In the genomic region with DNA sequence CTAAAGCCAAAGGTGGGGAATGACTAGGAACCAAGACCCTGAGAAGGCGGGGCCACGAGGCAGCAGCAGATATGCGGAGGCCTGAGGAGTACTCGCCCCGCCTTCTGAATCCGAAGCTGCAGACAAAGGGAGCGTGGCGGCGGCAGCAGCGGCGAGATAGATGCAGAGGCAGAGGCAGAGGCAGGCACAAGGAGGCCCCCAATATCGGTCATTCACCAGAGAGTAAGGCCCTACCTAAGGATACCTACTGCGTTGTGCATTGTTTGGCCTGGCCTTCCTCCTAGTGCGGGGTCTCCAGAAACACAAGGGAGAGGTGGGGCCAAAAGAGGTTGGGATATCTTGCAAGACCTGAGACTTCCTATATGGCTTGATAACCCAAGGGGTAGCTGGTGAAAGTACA, we compare ENCODE assay signal across 8 mouse cellular contexts. TPM values are rescaled to one million over a fixed set of nuclear protein-coding genes. Genes with fewer than 3 reads are reported as not detected.
DNase-seq lines count a peak whose midpoint lies in the region; ATAC-seq lines count a peak whose summit lies in the region.

No protein-coding gene starts in this region.

- DNase-seq in kidney, postnatal 14 days, result no peak
- DNase-seq in embryonic facial prominence, embryonic 10.5 days (ENCODE audit: low spot score), result peak; percentile 66
- DNase-seq in intestine, embryonic 14.5 days (ENCODE audit: low spot score), result peak; percentile 57
- DNase-seq in urinary bladder, adult 18-20 months (ENCODE audit: low spot score in 2 of 2), result no peak
- no peak for DNase-seq in ovary, postnatal 36 days (ENCODE audit: low spot score)
- DNase-seq in layer of hippocampus, adult 9-10 months (ENCODE audit: low spot score), result no peak

- 0 out of 2 replicates have a peak, but pooled peaks cover 6% of the 10 kb centered on the region for H3K27me3 ChIP-seq in kidney, embryonic 16.5 days (ENCODE audit: insufficient read depth, low read length)
- H3K27me3 ChIP-seq in embryonic facial prominence, embryonic 10.5 days (replicated peaks; ENCODE audit: low read depth, poor library complexity, severe bottlenecking), result peaks cover 18% of the 10 kb centered on the region
- no peaks in the 10 kb centered on the region for H3K27me3 ChIP-seq in intestine, embryonic 14.5 days (replicated peaks; ENCODE audit: control insufficient read depth, insufficient read depth, low read length)
- H3K27me3 ChIP-seq in neural tube, embryonic 14.5 days (ENCODE audit: control insufficient read depth, insufficient read depth, low read length), result no peaks in the 10 kb centered on the region

- no peaks in the 10 kb centered on the region for H3K9me3 ChIP-seq in kidney, embryonic 16.5 days (ENCODE audit: low read length)
- H3K9me3 ChIP-seq in embryonic facial prominence, embryonic 10.5 days, result no peaks in the 10 kb centered on the region
- H3K9me3 ChIP-seq in intestine, embryonic 14.5 days (ENCODE audit: control insufficient read depth, low read length), result no peaks in the 10 kb centered on the region
- H3K9me3 ChIP-seq in neural tube, embryonic 14.5 days (ENCODE audit: control insufficient read depth, low read length), result no peaks in the 10 kb centered on the region

- peak; percentile 51; the same call in 1 of the 2 replicates for ATAC-seq in kidney, embryonic 16.5 days (ENCODE audit: low FRiP score, low TSS enrichment)
- peak; percentile 53; the same call in 1 of the 2 replicates for ATAC-seq in intestine, embryonic 14.5 days (replicated peaks; ENCODE audit: low FRiP score, low TSS enrichment, low read depth)
- ATAC-seq in neural tube, embryonic 14.5 days (ENCODE audit: low read depth), result peak; percentile 93

- H3K4me1 ChIP-seq in kidney, embryonic 16.5 days (ENCODE audit: insufficient read depth, low read length), result no peaks in the 10 kb centered on the region
- H3K4me1 ChIP-seq in embryonic facial prominence, embryonic 10.5 days, result 0 out of 2 replicates have a peak, but pooled peaks cover 2% of the 10 kb centered on the region
- no peaks in the 10 kb centered on the region for H3K4me1 ChIP-seq in intestine, embryonic 14.5 days (replicated peaks; ENCODE audit: control insufficient read depth, insufficient read depth, low read length)
- H3K4me1 ChIP-seq in neural tube, embryonic 14.5 days (ENCODE audit: control insufficient read depth, insufficient read depth, low read length), result no peaks in the 10 kb centered on the region

- peak overlapping the region; percentile 42 for H3K4me2 ChIP-seq in kidney, embryonic 16.5 days (replicated peaks; ENCODE audit: low read depth, low read length)
- H3K4me2 ChIP-seq in intestine, embryonic 14.5 days (ENCODE audit: low read length), result peak overlapping the region; percentile 45
- peak overlapping the region; percentile 27 for H3K4me2 ChIP-seq in neural tube, embryonic 14.5 days (ENCODE audit: low read depth, low read length)

- peak overlapping the region; percentile 43 for H3K9ac ChIP-seq in kidney, embryonic 16.5 days (replicated peaks; ENCODE audit: low read length)
- peak overlapping the region; percentile 43 for H3K9ac ChIP-seq in intestine, embryonic 14.5 days (ENCODE audit: low read length)
- peak overlapping the region; percentile 25; the same call in 1 of the 2 replicates for H3K9ac ChIP-seq in neural tube, embryonic 14.5 days (replicated peaks; ENCODE audit: low read depth, low read length)

- H3K36me3 ChIP-seq in kidney, embryonic 16.5 days (ENCODE audit: insufficient read depth, low read length), result no peaks in the 10 kb centered on the region
- H3K36me3 ChIP-seq in embryonic facial prominence, embryonic 10.5 days (replicated peaks), result no peaks in the 10 kb centered on the region
- no peaks in the 10 kb centered on the region for H3K36me3 ChIP-seq in intestine, embryonic 14.5 days (ENCODE audit: control insufficient read depth, insufficient read depth, low read length)
- no peaks in the 10 kb centered on the region for H3K36me3 ChIP-seq in neural tube, embryonic 14.5 days (ENCODE audit: control insufficient read depth, insufficient read depth, low read length)

- no peak overlapping the region for H3K27ac ChIP-seq in kidney, embryonic 16.5 days (ENCODE audit: low read length)
- H3K27ac ChIP-seq in embryonic facial prominence, embryonic 10.5 days (replicated peaks), result peak overlapping the region; percentile 82
- H3K27ac ChIP-seq in intestine, embryonic 14.5 days (ENCODE audit: low read depth), result no peak overlapping the region
- H3K27ac ChIP-seq in neural tube, embryonic 14.5 days (ENCODE audit: low read depth, low read length), result peak overlapping the region; percentile 58

- 23% methylated on average over 14 of the region's 14 CpGs for WGBS in kidney, embryonic 16.5 days
- WGBS in embryonic facial prominence, embryonic 10.5 days, result 12% methylated on average over 14 of the region's 14 CpGs
- 12% methylated on average over 14 of the region's 14 CpGs for WGBS in intestine, embryonic 14.5 days
- 17% methylated on average over 11 of the region's 14 CpGs for WGBS in neural tube, embryonic 14.5 days

- peak overlapping the region; percentile 33 for H3K4me3 ChIP-seq in kidney, embryonic 16.5 days (ENCODE audit: low read length)
- H3K4me3 ChIP-seq in embryonic facial prominence, embryonic 10.5 days, result peak overlapping the region; percentile 53
- peak overlapping the region; percentile 33 for H3K4me3 ChIP-seq in intestine, embryonic 14.5 days (ENCODE audit: low read depth, low read length)
- H3K4me3 ChIP-seq in neural tube, embryonic 14.5 days (ENCODE audit: low read depth, low read length), result peak overlapping the region; percentile 11

RNA-seq across cellular contexts. Expression of gene Pdzd4, which starts 9.7 kb away (rescaled TPM):
- 0.59 and 0.84 TPM in 2 replicates for polyA plus RNA-seq in kidney, embryonic 16.5 days (2015; fragmentation: Nextera tagmentation; extraction: Ambion mirVana)
- 0.65 and 0.79 TPM in 2 replicates for polyA plus RNA-seq in embryonic facial prominence, embryonic 10.5 days (2016; fragmentation: Nextera tagmentation; extraction: Ambion mirVana)
- polyA plus RNA-seq in intestine, embryonic 14.5 days (2014; fragmentation: Nextera tagmentation; extraction: Ambion mirVana), result 1.1 and 1.2 TPM in 2 replicates
- polyA plus RNA-seq in neural tube, embryonic 14.5 days (2014; fragmentation: Nextera tagmentation; extraction: Ambion mirVana), result 5.4 and 6.5 TPM in 2 replicates

RNA-seq across cellular contexts. Expression of gene Ssr4, which starts 28.2 kb away (rescaled TPM):
- 182 and 199 TPM in 2 replicates for polyA plus RNA-seq in kidney, embryonic 16.5 days (2015; fragmentation: Nextera tagmentation; extraction: Ambion mirVana)
- polyA plus RNA-seq in embryonic facial prominence, embryonic 10.5 days (2016; fragmentation: Nextera tagmentation; extraction: Ambion mirVana), result 101 and 107 TPM in 2 replicates
- 229 and 263 TPM in 2 replicates for polyA plus RNA-seq in intestine, embryonic 14.5 days (2014; fragmentation: Nextera tagmentation; extraction: Ambion mirVana)
- polyA plus RNA-seq in neural tube, embryonic 14.5 days (2014; fragmentation: Nextera tagmentation; extraction: Ambion mirVana), result 169 and 171 TPM in 2 replicates

RNA-seq across cellular contexts. Expression of gene Idh3g, which starts 28.4 kb away (rescaled TPM):
- polyA plus RNA-seq in kidney, embryonic 16.5 days (2015; fragmentation: Nextera tagmentation; extraction: Ambion mirVana), result 270 and 296 TPM in 2 replicates
- polyA plus RNA-seq in embryonic facial prominence, embryonic 10.5 days (2016; fragmentation: Nextera tagmentation; extraction: Ambion mirVana), result 175 and 176 TPM in 2 replicates
- 241 and 248 TPM in 2 replicates for polyA plus RNA-seq in intestine, embryonic 14.5 days (2014; fragmentation: Nextera tagmentation; extraction: Ambion mirVana)
- 264 and 309 TPM in 2 replicates for polyA plus RNA-seq in neural tube, embryonic 14.5 days (2014; fragmentation: Nextera tagmentation; extraction: Ambion mirVana)

RNA-seq across cellular contexts. Expression of gene Srpk3, which starts 40.9 kb away (rescaled TPM):
- polyA plus RNA-seq in kidney, embryonic 16.5 days (2015; fragmentation: Nextera tagmentation; extraction: Ambion mirVana), result 4.7 and 4.8 TPM in 2 replicates
- 1.00 and 2.0 TPM in 2 replicates for polyA plus RNA-seq in embryonic facial prominence, embryonic 10.5 days (2016; fragmentation: Nextera tagmentation; extraction: Ambion mirVana)
- 1.7 and 1.8 TPM in 2 replicates for polyA plus RNA-seq in intestine, embryonic 14.5 days (2014; fragmentation: Nextera tagmentation; extraction: Ambion mirVana)
- polyA plus RNA-seq in neural tube, embryonic 14.5 days (2014; fragmentation: Nextera tagmentation; extraction: Ambion mirVana), result 1.2 and 2.4 TPM in 2 replicates

RNA-seq across cellular contexts. Expression of gene Plxnb3, which starts 58.2 kb away (rescaled TPM):
- 0.30 and 0.32 TPM in 2 replicates for polyA plus RNA-seq in kidney, embryonic 16.5 days (2015; fragmentation: Nextera tagmentation; extraction: Ambion mirVana)
- polyA plus RNA-seq in embryonic facial prominence, embryonic 10.5 days (2016; fragmentation: Nextera tagmentation; extraction: Ambion mirVana), result 0.08 and 0.14 TPM in 2 replicates
- 0.23 and 0.27 TPM in 2 replicates for polyA plus RNA-seq in intestine, embryonic 14.5 days (2014; fragmentation: Nextera tagmentation; extraction: Ambion mirVana)
- 0.07 and 0.73 TPM in 2 replicates for polyA plus RNA-seq in neural tube, embryonic 14.5 days (2014; fragmentation: Nextera tagmentation; extraction: Ambion mirVana)

Comparison
In these comparisons a context has a peak if more than half of its experiments do, and no peak if none do; other contexts are left out.
1. H3K27ac ChIP-seq: peak in embryonic facial prominence, embryonic 10.5 days (single experiment) and neural tube, embryonic 14.5 days (single experiment); none in kidney, embryonic 16.5 days (single experiment) and intestine, embryonic 14.5 days (single experiment).
2. DNase-seq: peak in embryonic facial prominence, embryonic 10.5 days (single experiment) and intestine, embryonic 14.5 days (single experiment); none in kidney, postnatal 14 days (single experiment), urinary bladder, adult 18-20 months (0 of 2), ovary, postnatal 36 days (single experiment) and layer of hippocampus, adult 9-10 months (single experiment).
3. Peak in every context shown above with its lines, with median percentiles within 50 percentile points of each other: ATAC-seq, H3K4me2 ChIP-seq, H3K4me3 ChIP-seq and H3K9ac ChIP-seq.